Mouse (Mus musculus): ENCODE measurements at regions not wholly inside any gene's neighbourhood (a gene's known extent, or its start where the extent isn't known, plus 50 kb on each side); places are given as distances from the start of the nearest gene placed in this dataset.

GRCm38 (mm10) chr2:167774806-167775179 is 85.2 kb upstream of the Tmem189 start:
- H3K9me3 ChIP-seq: no peaks in the 10 kb centered on the region
- H3K36me3 ChIP-seq: no peaks in the 10 kb centered on the region
- no peak overlapping the region for H3K4me2 ChIP-seq
- peak overlapping the region; percentile 78 for H3K27ac ChIP-seq
- H3K9ac ChIP-seq: no peak overlapping the region
- peaks cover 52% of the 10 kb centered on the region for H3K4me1 ChIP-seq
- no peak overlapping the region for H3K4me3 ChIP-seq
- no peaks in the 10 kb centered on the region for H3K27me3 ChIP-seq
- peak; percentile 28; the same call in 1 of the 2 replicates for ATAC-seq (ENCODE audit: insufficient number of reproducible peaks, low FRiP score, low TSS enrichment, low read depth)
- WGBS: 19% methylated on average over 10 of the region's 10 CpGs

DNA sequence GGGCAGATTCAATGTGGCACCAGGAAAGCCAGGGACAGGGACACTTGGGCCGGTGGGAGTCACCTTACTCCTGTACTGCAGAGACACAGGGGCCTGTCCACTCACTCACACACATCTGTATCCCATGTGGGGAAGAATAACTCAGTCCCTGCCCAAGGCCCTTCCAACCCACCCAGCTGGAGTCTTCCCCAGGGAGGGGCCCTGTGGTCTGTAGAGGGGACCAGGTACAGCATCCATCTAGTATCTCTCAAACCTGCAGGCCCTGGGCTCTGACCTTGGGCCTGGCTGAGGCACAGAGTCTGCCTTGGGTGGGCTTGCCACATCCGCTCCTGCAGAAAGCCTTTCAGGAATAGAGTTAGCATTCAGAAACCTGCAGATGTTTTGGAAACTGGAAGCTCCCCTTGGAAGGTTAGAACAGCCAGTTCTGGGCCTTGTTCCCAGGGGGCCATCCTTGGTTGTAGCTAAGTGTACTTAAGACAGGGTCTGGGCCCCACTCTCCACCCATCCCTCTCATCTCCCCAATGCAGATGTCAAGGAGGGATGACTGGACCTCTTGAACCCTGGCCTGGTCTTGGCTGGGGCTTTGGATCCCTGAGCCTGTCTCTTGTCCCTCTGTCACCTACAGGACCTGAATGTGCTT is 84.7 kb upstream of the Tmem189 start:
- H3K4me2 ChIP-seq: no peak overlapping the region
- H3K36me3 ChIP-seq: no peaks in the 10 kb centered on the region
- H3K4me3 ChIP-seq: no peak overlapping the region
- no peak overlapping the region for H3K9ac ChIP-seq
- no peaks in the 10 kb centered on the region for H3K9me3 ChIP-seq
- 66% methylated on average over 2 of the region's 2 CpGs for WGBS
- H3K4me1 ChIP-seq: peaks cover 57% of the 10 kb centered on the region
- H3K27me3 ChIP-seq: no peaks in the 10 kb centered on the region
- ATAC-seq (ENCODE audit: insufficient number of reproducible peaks, low FRiP score, low TSS enrichment, low read depth): no peak
- H3K27ac ChIP-seq: peak overlapping the region; percentile 78

DNA sequence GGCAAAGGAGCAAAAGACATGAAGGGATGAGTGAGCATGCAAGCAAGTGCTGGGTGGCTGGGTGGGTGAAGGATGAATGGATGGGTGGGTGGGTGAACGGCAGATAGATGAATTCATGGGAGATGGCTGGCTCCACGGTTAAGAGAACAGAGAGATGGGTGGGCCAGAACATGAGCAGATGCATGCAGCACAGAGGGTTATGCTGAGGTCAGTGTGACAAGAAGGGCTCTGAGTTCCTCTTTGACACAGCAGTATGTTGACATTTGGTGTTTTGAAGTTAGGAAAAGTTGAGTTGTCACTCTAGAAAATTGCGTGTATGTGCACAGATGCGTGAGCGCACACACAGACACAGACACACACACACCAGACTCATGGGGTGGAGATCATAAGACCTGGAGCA is 83.2 kb upstream of the Tmem189 start:
- Histone ChIP-seq H3K27ac (no peak overlapping the region), H3K4me3 (no peak overlapping the region), H3K36me3 (no peaks in the 10 kb centered on the region), H3K4me1 (peaks cover 51% of the 10 kb centered on the region), H3K9me3 (no peaks in the 10 kb centered on the region), H3K4me2 (no peak overlapping the region), H3K9ac (no peak overlapping the region), H3K27me3 (no peaks in the 10 kb centered on the region)
- WGBS: 92% methylated on average over 5 of the region's 5 CpGs
- no peak for ATAC-seq (ENCODE audit: insufficient number of reproducible peaks, low FRiP score, low TSS enrichment, low read depth)

GRCm38 (mm10) chr2:167767962-167768361 is 78.3 kb upstream of the Tmem189 start:
- ATAC-seq (ENCODE audit: insufficient number of reproducible peaks, low FRiP score, low TSS enrichment, low read depth): no peak
- H3K27me3 ChIP-seq: no peaks in the 10 kb centered on the region
- H3K4me1 ChIP-seq: peaks cover 32% of the 10 kb centered on the region
- 0 out of 2 replicates have a peak overlapping the region, but pooled peaks have one; percentile 2 for H3K4me2 ChIP-seq
- 0 out of 2 replicates have a peak overlapping the region, but pooled peaks have one; percentile 43 for H3K27ac ChIP-seq
- no peaks in the 10 kb centered on the region for H3K9me3 ChIP-seq
- 38% methylated on average over 8 of the region's 13 CpGs for WGBS
- no peak overlapping the region for H3K4me3 ChIP-seq
- no peak overlapping the region for H3K9ac ChIP-seq
- H3K36me3 ChIP-seq: no peaks in the 10 kb centered on the region

DNA sequence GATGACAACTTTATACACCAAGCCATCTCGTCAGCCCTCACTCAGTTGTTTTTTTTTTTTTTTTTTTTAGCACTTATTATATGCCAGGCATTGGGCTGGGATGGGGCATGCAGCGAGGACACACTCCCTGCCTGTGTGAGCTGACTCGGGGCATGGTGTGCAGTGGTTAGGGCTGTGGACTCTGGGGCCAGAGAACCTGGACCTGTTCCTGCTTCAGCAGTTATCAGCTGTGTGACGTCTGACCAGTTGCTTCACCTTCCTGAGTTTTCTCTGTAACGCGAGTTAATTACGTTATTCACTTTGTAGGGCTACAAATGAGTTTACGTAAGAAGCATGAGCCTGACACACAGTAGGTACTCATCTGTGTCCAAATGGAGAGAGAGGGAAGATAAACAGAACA is 77.7 kb upstream of the Tmem189 start:
- 84% methylated on average over 8 of the region's 8 CpGs for WGBS
- no peak overlapping the region for H3K4me3 ChIP-seq
- peaks cover 34% of the 10 kb centered on the region for H3K4me1 ChIP-seq
- ATAC-seq (ENCODE audit: insufficient number of reproducible peaks, low FRiP score, low TSS enrichment, low read depth): no peak
- no peak overlapping the region for H3K9ac ChIP-seq
- 0 out of 2 replicates have a peak overlapping the region, but pooled peaks have one; percentile 43 for H3K27ac ChIP-seq
- no peak overlapping the region for H3K4me2 ChIP-seq
- no peaks in the 10 kb centered on the region for H3K9me3 ChIP-seq
- no peaks in the 10 kb centered on the region for H3K36me3 ChIP-seq
- no peaks in the 10 kb centered on the region for H3K27me3 ChIP-seq

GRCm38 (mm10) chr2:167765811-167766210 is 76.2 kb upstream of the Tmem189 start:
- Histone ChIP-seq H3K4me3 (no peak overlapping the region), H3K36me3 (no peaks in the 10 kb centered on the region), H3K27me3 (no peaks in the 10 kb centered on the region), H3K9ac (no peak overlapping the region), H3K27ac (no peak overlapping the region), H3K4me2 (no peak overlapping the region), H3K4me1 (peaks cover 38% of the 10 kb centered on the region), H3K9me3 (no peaks in the 10 kb centered on the region)
- ATAC-seq (ENCODE audit: insufficient number of reproducible peaks, low FRiP score, low TSS enrichment, low read depth): no peak
- WGBS: 80% methylated on average over 6 of the region's 6 CpGs

DNA sequence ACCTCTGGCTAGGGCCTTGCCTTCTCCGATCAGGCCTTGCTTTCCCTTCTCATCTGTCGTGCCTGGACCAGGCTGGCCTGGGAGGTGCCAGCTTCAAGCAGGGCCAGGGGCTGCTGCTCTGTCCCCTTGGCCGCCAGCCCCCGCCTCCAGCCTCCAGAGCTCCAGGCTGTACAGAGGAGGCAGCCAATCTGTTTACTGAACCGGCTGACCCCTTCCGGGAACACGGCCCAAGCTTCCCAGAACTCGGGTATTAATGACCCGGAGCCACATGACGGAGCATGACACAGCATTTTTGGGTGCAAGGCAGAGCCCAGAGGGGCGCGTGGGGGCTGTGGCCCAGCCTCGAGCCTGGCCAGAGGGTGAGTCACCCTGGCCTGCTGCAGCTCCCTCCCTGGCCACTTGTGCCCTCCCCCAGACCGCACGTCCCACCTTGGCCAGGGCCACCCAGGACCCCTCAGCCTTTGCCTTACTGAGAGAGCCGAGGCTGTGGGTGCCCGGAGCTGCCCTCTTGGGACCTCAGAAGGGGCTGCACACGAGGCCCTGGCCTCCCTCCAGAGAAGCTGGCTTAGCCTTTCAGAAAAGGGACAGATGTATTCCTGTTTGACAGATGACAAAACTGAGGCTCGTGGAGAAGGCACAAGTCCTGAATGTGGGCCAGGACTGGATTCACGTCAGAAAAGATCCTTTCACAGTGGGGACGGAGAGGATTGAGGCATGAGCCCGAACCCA is 75.6 kb upstream of the Tmem189 start:
- Histone ChIP-seq H3K4me3 (no peak overlapping the region), H3K4me1 (peaks cover 41% of the 10 kb centered on the region), H3K4me2 (no peak overlapping the region), H3K27ac (peak overlapping the region; percentile 4; the same call in 1 of the 2 replicates), H3K9ac (no peak overlapping the region), H3K9me3 (no peaks in the 10 kb centered on the region), H3K36me3 (no peaks in the 10 kb centered on the region), H3K27me3 (no peaks in the 10 kb centered on the region)
- no peak for ATAC-seq (ENCODE audit: insufficient number of reproducible peaks, low FRiP score, low TSS enrichment, low read depth)
- WGBS: 43% methylated on average over 22 of the region's 22 CpGs

GRCm38 (mm10) chr2:167763891-167764410 is 74.3 kb upstream of the Tmem189 start:
- Histone ChIP-seq H3K27ac (no peak overlapping the region), H3K9me3 (no peaks in the 10 kb centered on the region), H3K36me3 (no peaks in the 10 kb centered on the region), H3K4me1 (peaks cover 31% of the 10 kb centered on the region), H3K27me3 (no peaks in the 10 kb centered on the region), H3K4me2 (no peak overlapping the region), H3K9ac (no peak overlapping the region), H3K4me3 (no peak overlapping the region)
- WGBS: 86% methylated on average over 7 of the region's 7 CpGs
- ATAC-seq (ENCODE audit: insufficient number of reproducible peaks, low FRiP score, low TSS enrichment, low read depth): no peak

DNA sequence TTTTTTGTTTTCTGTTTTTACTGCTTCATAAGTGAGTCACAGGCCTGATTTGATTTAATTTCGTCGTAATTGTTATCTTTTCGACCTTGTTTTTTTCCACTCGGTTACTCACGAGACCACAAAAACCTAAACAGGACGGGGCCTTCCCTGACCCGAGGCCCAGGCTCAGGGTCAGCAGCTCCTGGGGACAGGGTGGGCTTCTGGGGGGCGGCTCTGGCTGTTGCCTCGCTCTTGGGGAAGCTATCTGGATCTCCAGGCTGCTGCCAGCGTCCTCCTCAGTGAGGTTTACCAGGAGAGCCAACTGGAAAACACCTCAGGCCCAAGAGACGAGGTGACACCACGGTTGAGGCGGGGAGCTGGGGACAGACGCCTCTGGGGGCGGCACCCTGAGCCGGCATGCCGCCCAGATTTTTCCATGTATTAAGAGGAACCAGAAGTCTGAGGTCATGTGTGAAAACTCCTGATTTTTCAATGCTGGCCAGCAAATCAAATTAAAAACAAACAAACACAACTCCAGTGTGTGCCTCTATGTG is 71.8 kb upstream of the Tmem189 start:
- no peaks in the 10 kb centered on the region for H3K36me3 ChIP-seq
- H3K9me3 ChIP-seq: no peaks in the 10 kb centered on the region
- no peak for ATAC-seq (ENCODE audit: insufficient number of reproducible peaks, low FRiP score, low TSS enrichment, low read depth)
- H3K27me3 ChIP-seq: no peaks in the 10 kb centered on the region
- no peak overlapping the region for H3K4me3 ChIP-seq
- WGBS: 63% methylated on average over 17 of the region's 17 CpGs
- H3K9ac ChIP-seq: no peak overlapping the region
- no peak overlapping the region for H3K27ac ChIP-seq
- no peak overlapping the region for H3K4me2 ChIP-seq
- H3K4me1 ChIP-seq: peaks cover 29% of the 10 kb centered on the region

DNA sequence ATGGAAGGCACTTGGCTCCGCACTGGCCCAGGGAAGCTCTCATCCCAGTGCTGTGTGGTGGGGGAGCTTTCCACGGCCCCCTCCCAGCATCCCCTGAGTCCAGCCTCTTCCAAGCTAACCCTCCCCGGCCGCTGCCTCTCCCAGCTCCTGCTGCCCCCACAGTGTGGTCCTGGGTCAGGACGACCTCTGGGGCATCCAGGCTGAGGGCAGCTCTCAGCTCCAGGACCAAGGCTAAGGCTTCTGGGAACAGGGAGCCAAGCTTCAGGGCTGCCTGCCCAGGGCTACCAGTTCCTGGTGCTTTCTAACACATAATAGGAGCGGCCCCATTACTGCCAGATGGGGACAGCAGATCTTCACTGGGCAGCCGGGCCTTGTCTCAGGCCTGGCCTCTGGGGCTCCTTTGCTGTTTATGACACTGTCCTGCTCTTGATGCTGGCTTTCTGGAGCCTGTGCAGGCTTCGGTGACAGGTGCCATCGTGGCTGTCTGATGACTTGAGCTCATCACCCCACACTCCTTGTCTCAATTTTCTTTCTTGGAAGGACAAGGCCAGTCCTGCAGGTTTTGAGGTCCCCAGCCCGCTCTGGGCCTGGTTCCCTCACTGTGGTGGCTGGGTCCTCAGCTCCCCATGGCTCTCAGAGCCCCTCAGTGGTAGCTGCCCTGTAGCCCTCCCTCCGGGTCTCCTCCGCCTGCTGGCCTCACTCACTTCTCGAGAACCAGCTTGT is 71.2 kb upstream of the Tmem189 start:
- Histone ChIP-seq H3K9me3 (no peaks in the 10 kb centered on the region), H3K9ac (no peak overlapping the region), H3K36me3 (no peaks in the 10 kb centered on the region), H3K27me3 (no peaks in the 10 kb centered on the region), H3K4me2 (no peak overlapping the region), H3K4me3 (no peak overlapping the region), H3K27ac (no peak overlapping the region), H3K4me1 (peaks cover 27% of the 10 kb centered on the region)
- no peak for ATAC-seq (ENCODE audit: insufficient number of reproducible peaks, low FRiP score, low TSS enrichment, low read depth)
- 70% methylated on average over 13 of the region's 13 CpGs for WGBS

DNA sequence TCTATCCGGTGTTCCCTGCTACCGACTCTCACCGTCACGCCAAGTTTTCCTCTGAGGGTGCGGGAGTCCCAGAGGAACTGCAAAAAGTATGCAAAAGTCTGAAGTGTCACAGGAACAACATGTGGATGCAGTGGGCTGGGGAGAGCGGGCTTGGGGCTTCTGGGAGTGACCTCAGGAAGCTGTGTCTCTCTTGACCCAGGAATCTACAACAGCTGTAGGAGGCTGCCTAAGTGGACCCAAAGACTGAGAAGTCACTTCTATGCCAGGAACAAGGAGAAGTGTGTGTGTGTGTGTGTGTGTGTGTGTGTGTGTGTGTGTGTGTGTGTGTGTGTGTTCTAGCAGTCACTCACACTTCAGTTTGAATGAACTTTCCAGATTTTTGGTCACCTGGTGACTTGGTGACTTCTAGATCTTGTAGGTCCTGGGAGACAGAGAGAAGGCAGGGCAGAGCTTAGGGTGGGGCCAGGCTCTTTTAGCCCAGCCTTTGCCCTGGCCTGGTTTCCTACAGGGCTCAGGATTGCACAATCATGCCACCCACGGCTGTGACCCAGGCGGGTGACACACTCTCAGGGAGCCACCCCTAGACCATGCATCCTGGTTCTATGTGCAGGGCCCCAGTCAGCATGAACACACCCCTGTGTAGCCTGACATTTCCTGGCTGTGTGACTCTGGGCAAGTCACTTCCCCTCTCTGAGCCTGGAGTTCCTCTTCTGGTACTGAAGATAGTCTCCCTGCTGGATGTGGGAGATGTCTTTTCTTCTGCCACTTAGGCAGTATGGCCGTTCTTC is 70.2 kb upstream of the Tmem189 start:
- Histone ChIP-seq H3K36me3 (no peaks in the 10 kb centered on the region), H3K4me1 (peaks cover 20% of the 10 kb centered on the region), H3K4me2 (no peak overlapping the region), H3K27me3 (no peaks in the 10 kb centered on the region), H3K9me3 (no peaks in the 10 kb centered on the region), H3K27ac (no peak overlapping the region), H3K4me3 (no peak overlapping the region), H3K9ac (no peak overlapping the region)
- 84% methylated on average over 9 of the region's 9 CpGs for WGBS
- 0 out of 2 replicates have a peak, but pooled peaks have one; percentile 4 for ATAC-seq (ENCODE audit: insufficient number of reproducible peaks, low FRiP score, low TSS enrichment, low read depth)

Measured in limb, embryonic 15.5 days (tissue).